Mouse (Mus musculus) fibroblast of lung, adult 2 months (primary cell): Measurements from ENCODE around the gene Rgs3.

Experiments used
- DNase-seq: peaks from one replicate; pipeline ENCODE4 v3.0.0-alpha.2; 2011; ENCODE audit warnings: low read depth

Gene Rgs3

GRCm38 (mm10) chr4:62653922-62654661, 94.4 kb downstream of the Rgs3 start:
- DNase-seq, result no peak

DNA sequence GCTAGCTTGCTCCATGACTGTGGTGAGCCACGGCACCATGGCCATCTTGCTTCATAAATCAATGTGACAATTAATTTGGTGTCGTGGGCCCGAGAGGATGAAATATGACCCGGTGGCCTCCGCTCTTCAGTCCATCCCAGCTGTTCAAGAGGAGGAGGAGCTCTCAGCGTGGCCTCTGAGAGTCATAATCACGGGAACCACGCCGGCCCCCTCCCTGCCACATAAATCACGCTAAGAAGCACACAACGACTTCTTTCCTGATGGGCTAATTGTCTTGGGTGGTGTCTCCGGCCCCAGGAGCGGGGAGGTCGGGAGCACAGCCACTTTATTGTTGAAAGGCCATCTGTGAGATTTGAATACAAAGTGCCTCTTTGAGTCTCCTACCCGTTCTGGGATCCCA, 99.6 kb downstream of the Rgs3 start:
- no peak for DNase-seq

DNA sequence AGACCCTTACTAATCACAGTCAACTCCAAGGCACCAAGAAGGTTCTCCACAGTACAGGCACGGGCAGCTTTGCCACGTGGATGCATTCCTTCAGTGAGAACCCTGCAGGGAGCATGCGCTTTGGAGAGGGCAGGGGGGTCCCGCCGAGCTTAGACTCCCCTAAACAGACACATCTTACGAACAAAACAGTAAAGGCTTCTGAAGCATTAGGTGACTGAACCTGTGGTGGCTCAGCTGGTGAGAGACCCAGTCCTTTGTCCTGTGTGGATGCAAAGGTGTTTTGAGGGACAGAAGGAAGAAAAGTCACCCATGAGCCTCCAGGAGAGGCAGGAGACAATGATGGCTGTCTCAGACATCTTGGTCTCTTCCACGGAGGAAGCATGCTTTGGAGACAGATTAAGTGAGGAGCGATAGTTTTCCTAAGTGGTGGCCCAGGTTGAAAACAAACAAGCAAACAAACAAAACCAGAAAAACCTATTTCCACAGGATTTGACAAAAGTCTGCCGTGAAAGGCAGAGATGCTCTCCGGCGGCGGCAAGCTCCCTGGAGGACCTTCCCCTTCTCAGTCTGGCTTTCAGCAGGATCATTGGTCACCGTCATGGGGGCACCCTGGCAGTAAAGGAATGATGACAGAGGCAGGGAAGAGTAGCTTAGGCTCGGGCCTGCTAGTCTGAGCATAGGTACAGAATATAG, 100.4 kb downstream of the Rgs3 start:
- DNase-seq, result no peak

DNA sequence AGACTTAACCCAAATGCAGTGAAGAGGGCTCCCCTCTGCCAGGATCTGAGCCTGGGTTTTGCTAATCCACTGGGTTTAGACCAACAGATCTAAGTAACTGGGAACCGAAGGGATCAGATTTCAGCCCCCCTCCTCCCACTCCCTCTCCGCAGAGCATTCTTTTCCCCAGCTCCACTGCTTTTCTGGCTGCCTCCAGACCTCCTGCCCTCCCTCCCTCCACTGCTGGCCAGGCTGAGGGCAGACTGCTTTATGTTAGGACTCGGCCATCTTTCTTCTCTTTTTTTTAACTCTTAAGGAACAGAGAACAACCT, 100.9 kb downstream of the Rgs3 start:
- DNase-seq, result peak; percentile 75

- no peak for DNase-seq
Observed at GRCm38 (mm10) chr4:62661311-62661849, 101.7 kb downstream of the Rgs3 start.

- DNase-seq, result no peak
Observed at GRCm38 (mm10) chr4:62663348-62663747, 103.7 kb downstream of the Rgs3 start.

GRCm38 (mm10) chr4:62665842-62666241, 106.2 kb downstream of the Rgs3 start:
- no peak for DNase-seq

DNA sequence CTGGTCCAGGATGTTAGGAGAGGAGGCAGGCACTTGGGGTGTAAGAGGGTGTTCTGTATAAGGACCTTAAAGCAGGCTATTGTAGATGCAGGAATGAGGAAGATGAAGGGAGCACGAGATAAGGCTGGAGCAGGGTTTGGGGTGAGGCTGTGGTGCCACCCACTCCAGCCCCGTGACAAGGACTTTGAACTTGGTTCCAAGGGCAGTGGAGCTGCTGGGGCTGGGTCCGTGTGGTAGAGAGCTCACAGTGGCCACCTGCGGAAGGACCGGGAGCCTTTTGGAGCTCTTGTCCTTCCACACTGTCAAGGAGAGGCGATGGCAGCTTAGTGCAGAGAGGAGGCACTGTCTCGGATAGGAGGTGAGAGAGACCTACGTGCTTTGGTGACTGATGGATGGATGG, 109.0 kb downstream of the Rgs3 start:
- no peak for DNase-seq

DNA sequence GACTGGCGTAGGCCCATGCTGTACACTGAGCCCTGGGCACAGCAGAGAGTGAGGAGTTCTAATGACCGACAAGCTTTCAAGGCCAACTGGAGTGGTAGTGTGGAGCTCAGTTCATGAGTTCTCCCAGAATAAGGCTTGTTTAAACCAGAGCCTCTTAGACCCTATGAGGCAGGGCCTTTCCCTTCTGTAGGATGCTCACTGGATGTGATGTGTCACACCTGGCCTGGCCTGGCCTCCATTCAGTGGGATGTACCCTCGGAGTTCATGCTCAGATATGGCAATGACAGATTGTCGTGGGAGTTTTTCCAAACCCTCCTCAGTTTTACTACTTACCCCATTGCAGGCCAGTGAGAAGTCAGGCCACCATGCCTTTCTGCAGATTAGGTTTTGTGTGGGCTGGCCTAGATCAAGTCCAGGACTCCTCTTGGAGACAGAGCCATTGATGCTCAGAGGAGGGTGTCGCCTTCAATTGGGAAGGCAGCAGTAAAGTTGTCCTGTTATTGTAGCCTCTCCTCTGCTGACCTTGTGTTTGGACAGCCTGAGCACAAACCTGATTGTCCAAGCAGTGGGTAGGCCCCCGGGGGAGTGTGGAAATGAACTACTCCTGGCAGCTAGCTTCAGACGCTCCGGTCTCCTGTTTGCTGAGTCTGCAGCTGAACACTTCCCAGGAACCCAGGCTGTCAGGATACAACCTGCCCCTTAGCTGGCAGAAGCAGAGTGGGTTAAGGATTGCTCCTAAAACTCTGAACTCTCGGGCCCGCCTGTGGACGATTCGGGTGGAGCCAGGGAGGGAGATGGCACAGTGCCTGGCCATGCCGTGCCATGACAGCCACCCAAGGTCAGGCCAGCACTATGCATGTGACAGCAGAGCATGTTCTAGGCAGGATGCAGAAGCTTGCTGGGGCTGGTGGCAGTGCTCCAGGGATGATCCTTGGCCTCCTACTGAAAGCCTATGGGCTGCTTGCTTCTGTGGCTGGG, 109.7 kb downstream of the Rgs3 start:
- DNase-seq, result no peak

GRCm38 (mm10) chr4:62673531-62674030, 113.9 kb downstream of the Rgs3 start:
- DNase-seq, result no peak

DNA sequence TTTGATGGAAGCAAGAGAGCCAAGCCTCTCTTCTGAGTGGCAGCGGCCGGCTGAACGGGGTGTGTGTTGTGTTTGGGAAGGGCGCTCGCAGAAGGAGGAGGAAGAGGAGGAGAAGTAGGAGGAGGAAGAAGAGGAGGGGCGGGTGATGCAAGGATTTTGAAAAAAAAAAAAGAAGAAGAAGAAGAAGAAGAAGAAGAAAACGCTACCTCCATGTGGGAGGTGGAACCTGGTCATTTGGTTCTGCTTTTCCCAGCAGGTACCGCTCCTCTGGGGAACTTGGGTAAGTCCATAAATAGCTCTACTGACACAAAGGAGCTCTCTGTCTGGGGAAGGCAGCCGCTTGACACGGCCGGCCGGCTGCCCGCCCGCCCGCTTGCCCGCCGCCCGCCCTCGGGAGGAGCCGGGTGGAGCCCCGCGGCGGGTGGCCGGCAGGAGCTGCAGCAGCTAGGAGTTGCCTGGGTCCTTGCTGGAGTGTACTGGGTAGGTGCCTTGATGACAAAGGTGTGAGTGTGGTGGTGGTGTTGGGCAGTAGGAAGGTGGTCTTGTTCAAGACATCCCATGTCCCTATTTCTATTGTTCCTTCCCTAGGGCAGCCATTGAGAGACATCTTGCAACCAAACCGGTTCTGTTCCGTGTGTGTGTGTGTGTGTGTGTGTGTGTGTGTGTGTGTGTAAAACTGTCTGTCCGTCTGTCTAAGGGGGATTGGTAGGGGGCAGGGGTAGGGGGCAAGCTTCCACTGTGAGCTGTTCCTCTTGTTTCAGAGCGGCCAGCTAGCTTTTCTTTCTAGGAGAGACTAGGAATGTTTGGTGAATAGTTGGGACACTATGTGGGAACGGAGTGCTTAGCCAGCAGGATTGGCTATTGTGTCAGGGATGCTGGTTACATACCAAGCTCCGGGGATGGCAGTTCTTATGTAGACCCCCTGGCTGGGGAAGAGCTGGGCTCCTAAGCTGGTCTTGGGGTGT, 114.7 kb downstream of the Rgs3 start:
- DNase-seq, result peak; percentile 52

DNA sequence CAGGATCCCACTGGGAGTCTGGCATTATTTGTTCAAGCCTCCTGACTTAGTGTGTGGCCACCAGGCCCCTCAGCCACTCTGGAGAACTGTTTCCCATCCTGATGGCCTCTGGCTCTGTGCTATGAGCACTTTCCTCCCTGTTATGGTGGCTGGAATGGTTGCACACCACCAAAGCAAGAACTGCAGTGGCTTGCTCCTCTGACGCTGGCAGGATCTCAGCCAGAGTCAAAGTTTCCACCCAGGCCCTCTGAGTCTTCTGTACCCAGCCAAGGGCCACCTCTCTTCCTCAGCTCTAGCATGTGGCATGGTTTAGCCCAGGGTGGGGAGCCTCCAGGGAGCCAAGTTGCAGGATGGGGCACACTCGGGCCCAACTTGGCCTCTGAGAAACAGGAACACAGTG, 115.7 kb downstream of the Rgs3 start:
- no peak for DNase-seq

DNA sequence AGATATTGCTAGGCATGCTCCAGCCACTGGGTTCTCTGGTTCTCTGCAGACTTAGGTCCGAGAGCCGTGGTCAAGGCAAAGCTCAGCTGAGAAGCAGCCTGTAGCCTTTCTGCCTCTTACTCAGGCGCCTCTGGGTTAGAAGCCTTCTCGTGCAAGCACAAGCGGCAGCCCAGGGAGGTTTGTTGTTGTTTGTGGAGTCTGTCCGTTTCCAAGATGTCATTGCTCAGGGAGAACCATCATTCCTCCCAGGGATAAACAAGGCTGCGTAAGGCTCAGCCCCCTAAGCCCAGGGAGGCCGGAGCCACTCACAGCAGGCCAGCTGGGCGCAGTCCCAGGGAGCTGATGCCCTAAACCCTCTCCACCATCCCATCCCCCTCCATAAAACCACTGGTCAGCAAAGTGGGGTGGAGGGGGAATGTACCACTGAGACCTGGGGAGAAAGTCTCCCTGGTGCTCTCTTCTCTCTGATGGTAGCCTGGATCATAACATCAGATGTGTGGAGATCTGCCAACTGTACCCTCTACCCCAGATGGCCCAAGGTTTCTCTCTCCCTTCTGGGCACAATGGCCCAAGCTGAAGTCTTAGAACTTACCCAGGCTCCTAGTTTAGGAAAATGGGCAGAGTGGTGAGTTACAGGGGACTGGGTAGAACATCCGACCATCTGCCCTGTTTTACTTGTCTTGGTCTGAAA, 117.5 kb downstream of the Rgs3 start:
- DNase-seq, result no peak

- no peak for DNase-seq
Observed at GRCm38 (mm10) chr4:62679157-62679556, 119.5 kb downstream of the Rgs3 start.

DNA sequence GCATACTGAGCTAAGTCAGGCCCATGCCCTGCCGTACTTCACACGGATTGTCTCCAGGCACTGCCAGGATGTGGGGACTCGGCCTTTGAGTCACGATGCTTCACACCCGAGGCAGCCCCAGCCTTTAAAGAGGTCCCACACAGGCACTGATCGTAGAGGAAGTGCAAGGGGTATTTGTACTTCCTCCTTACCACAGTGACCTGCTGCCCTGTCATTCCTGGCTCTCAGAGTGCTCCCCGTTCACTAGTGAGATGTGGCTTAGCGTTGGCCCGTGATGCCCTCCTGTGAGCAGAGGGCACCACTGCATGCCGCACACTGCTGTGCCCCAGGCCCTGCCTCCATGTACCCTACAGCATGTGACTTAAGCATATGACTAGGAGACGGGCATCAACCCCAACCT, 121.8 kb downstream of the Rgs3 start:
- no peak for DNase-seq

DNA sequence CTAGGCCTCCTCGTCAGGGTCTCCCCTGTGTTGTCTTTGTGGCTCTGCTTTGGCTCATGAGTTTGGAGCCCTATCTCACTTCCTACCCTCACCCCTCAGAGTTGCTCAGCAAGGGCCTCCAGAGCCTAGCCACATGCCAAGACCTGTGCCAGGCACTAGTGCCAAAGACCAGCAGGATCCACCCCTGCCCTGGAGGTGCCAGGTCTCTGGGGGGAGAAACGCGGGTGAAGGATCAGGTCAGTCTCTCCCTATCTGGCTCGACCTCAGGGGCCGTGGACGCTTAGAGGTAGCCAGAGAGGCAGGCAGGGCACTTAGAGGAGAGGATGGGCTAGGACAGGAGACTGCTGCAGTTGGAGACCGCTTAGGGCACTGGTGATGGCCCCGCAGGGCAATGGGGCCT, 122.7 kb downstream of the Rgs3 start:
- DNase-seq, result no peak

GRCm38 (mm10) chr4:62683148-62683547, 123.5 kb downstream of the Rgs3 start:
- DNase-seq, result no peak

- peak; percentile 65 for DNase-seq
Observed at GRCm38 (mm10) chr4:62684351-62684750, 124.7 kb downstream of the Rgs3 start.

DNA sequence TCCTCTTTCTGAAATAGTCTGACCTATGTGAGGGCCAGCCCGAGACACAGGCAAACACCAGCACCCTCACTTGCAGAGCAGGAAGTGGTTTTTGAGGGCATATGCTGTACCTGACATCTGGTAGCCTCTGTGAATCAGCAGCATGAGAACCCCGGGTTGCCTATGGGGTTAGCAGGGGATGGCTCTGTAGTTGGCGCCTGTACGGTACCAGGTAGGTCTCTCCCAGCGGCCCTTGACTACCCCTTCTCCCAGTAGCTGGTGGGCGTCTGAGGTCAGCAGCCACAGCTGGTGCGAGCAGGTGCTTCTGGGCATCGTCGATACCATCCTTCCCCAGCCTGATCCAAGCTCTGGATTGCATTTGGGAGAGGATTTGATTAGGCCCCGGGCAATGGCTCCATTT, 125.6 kb downstream of the Rgs3 start:
- no peak for DNase-seq

GRCm38 (mm10) chr4:62686769-62687168, 127.1 kb downstream of the Rgs3 start:
- DNase-seq, result no peak
